Mouse (Mus musculus): ENCODE measurements at regions not wholly inside any gene's neighbourhood (a gene's known extent, or its start where the extent isn't known, plus 50 kb on each side); places are given as distances from the start of the nearest gene placed in this dataset.
A peak's percentile ranks its signal among the peaks of the same experiment; 100 is the strongest.

DNA sequence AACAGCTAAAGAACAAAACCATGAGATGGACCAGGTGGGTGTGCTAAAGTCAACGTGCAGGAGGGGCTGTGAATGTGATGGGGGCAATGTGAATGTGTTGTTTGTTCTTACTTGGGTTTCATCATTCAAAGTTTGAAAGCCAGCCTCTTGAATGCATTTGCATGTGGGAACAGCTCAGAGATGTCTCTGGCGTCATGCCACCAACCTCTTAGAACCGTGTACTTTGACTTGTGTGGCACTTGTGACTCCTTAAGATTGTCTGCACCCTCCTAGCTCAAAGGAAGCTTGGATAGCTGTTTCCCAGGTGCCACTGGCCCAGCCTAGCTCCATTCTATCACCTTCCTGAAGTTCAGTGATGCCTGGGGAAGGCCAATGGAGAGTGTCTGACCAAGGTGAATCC is 147.2 kb upstream of the Irf2bp2 start:
- H3K4me3 ChIP-seq (ENCODE audit: low read depth, low read length) = no peak overlapping the region
- peak overlapping the region; percentile 92 for H3K27ac ChIP-seq (ENCODE audit: insufficient read depth, low read depth, low read length)
- TF ChIP-seq POLR2A (IDR thresholded peaks at IDR 0.05; ENCODE audit: low read depth, low read length) = no peak
- TF ChIP-seq CTCF (IDR thresholded peaks at IDR 0.05; ENCODE audit: extremely low read depth, insufficient read length, insufficient replicate concordance, low read depth, low read length) = no peak
- H3K27me3 ChIP-seq (ENCODE audit: control insufficient read depth, insufficient read depth, low read length) = no peaks in the 10 kb centered on the region
- 20% methylated on average over 3 of the region's 3 CpGs for WGBS
- H3K36me3 ChIP-seq (ENCODE audit: control insufficient read depth, insufficient read depth, low read length) = no peaks in the 10 kb centered on the region
- H3K4me1 ChIP-seq (ENCODE audit: control insufficient read depth, insufficient read depth, insufficient read length, low read length) = peaks cover 67% of the 10 kb centered on the region

DNA sequence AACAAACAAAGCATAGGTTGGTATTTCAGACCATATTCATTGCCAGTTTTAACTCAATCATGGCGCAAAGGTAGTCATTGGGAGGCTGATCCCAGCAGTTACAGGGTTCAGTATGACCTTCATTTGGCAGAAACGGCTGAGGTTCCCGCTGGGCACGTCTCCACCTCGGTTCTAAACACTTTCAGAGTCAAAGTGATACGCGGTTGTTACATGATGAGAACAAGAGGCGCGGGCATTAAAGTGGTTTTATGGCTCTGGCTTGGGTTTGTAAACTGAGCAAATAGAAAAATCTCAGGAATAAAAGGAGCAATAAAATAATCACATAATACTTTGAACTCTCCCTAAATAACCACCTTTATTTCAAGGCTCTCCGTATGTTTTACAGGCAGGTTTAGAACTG is 146.0 kb upstream of the Irf2bp2 start:
- TF ChIP-seq CTCF (IDR thresholded peaks at IDR 0.05; ENCODE audit: extremely low read depth, insufficient read length, insufficient replicate concordance, low read depth, low read length) = no peak
- no peak for TF ChIP-seq POLR2A (IDR thresholded peaks at IDR 0.05; ENCODE audit: low read depth, low read length)
- Histone ChIP-seq H3K27ac (ENCODE audit: insufficient read depth, low read depth, low read length) (peak overlapping the region; percentile 100), H3K4me3 (ENCODE audit: low read depth, low read length) (no peak overlapping the region), H3K4me1 (ENCODE audit: control insufficient read depth, insufficient read depth, insufficient read length, low read length) (peaks cover 79% of the 10 kb centered on the region), H3K27me3 (ENCODE audit: control insufficient read depth, insufficient read depth, low read length) (no peaks in the 10 kb centered on the region), H3K36me3 (ENCODE audit: control insufficient read depth, insufficient read depth, low read length) (no peaks in the 10 kb centered on the region)
- 35% methylated on average over 10 of the region's 10 CpGs for WGBS

DNA sequence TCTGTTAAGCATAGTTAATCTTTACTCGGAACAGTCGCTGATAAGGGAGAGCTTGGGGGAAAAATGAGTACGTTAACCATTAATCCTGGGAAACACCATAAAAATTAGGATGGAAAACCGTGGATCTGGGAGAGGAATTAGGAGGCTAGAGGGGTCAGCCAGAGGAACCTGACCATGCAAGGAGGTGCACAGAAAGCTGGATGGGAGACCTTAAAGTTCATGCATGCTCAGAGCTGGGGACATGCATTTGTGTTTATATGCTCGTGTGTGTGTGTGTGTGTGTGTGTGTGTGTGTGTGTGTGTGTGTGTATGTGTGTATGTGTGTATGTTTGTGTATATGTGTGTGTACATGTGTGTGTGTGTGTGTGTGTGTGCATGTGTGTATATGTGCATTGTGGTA is 143.2 kb upstream of the Irf2bp2 start:
- Histone ChIP-seq H3K36me3 (ENCODE audit: control insufficient read depth, insufficient read depth, low read length) (no peaks in the 10 kb centered on the region), H3K27me3 (ENCODE audit: control insufficient read depth, insufficient read depth, low read length) (no peaks in the 10 kb centered on the region), H3K4me1 (ENCODE audit: control insufficient read depth, insufficient read depth, insufficient read length, low read length) (peaks cover 58% of the 10 kb centered on the region), H3K4me3 (ENCODE audit: low read depth, low read length) (no peak overlapping the region), H3K27ac (ENCODE audit: insufficient read depth, low read depth, low read length) (peak overlapping the region; percentile 100)
- no peak for TF ChIP-seq CTCF (IDR thresholded peaks at IDR 0.05; ENCODE audit: extremely low read depth, insufficient read length, insufficient replicate concordance, low read depth, low read length)
- TF ChIP-seq POLR2A (IDR thresholded peaks at IDR 0.05; ENCODE audit: low read depth, low read length) = no peak
- WGBS = 12% methylated on average over 5 of the region's 5 CpGs

- Histone ChIP-seq H3K4me1 (ENCODE audit: control insufficient read depth, insufficient read depth, insufficient read length, low read length) (peaks cover 53% of the 10 kb centered on the region), H3K27ac (ENCODE audit: insufficient read depth, low read depth, low read length) (peak overlapping the region; percentile 100), H3K4me3 (ENCODE audit: low read depth, low read length) (peak overlapping the region; percentile 12), H3K36me3 (ENCODE audit: control insufficient read depth, insufficient read depth, low read length) (no peaks in the 10 kb centered on the region), H3K27me3 (ENCODE audit: control insufficient read depth, insufficient read depth, low read length) (no peaks in the 10 kb centered on the region)
- 10% methylated on average over 10 of the region's 10 CpGs for WGBS
- no peak for TF ChIP-seq POLR2A (IDR thresholded peaks at IDR 0.05; ENCODE audit: low read depth, low read length)
- peak; percentile 51; the same call in 1 of the 2 replicates for TF ChIP-seq CTCF (IDR thresholded peaks at IDR 0.05; ENCODE audit: extremely low read depth, insufficient read length, insufficient replicate concordance, low read depth, low read length)
These were observed 142.7 kb upstream of the Irf2bp2 start for GRCm38 (mm10) chr8:126736441-126736962.

GRCm38 (mm10) chr8:126735488-126736440 is 142.0 kb upstream of the Irf2bp2 start:
- H3K27me3 ChIP-seq (ENCODE audit: control insufficient read depth, insufficient read depth, low read length) = no peaks in the 10 kb centered on the region

GRCm38 (mm10) chr8:126734743-126735487 is 141.1 kb upstream of the Irf2bp2 start:
- Histone ChIP-seq H3K4me3 (ENCODE audit: low read depth, low read length) (no peak overlapping the region), H3K27me3 (ENCODE audit: control insufficient read depth, insufficient read depth, low read length) (no peaks in the 10 kb centered on the region), H3K27ac (ENCODE audit: insufficient read depth, low read depth, low read length) (peak overlapping the region; percentile 100), H3K36me3 (ENCODE audit: control insufficient read depth, insufficient read depth, low read length) (no peaks in the 10 kb centered on the region), H3K4me1 (ENCODE audit: control insufficient read depth, insufficient read depth, insufficient read length, low read length) (peaks cover 40% of the 10 kb centered on the region)
- WGBS = 29% methylated on average over 7 of the region's 7 CpGs
- no peak for TF ChIP-seq POLR2A (IDR thresholded peaks at IDR 0.05; ENCODE audit: low read depth, low read length)
- TF ChIP-seq CTCF (IDR thresholded peaks at IDR 0.05; ENCODE audit: extremely low read depth, insufficient read length, insufficient replicate concordance, low read depth, low read length) = no peak

More at GRCm38 (mm10) chr8:126735488-126736440, 142.0 kb upstream of the Irf2bp2 start:
- Histone ChIP-seq H3K36me3 (ENCODE audit: control insufficient read depth, insufficient read depth, low read length) (no peaks in the 10 kb centered on the region), H3K4me3 (ENCODE audit: low read depth, low read length) (peak overlapping the region; percentile 12), H3K4me1 (ENCODE audit: control insufficient read depth, insufficient read depth, insufficient read length, low read length) (peaks cover 48% of the 10 kb centered on the region), H3K27ac (ENCODE audit: insufficient read depth, low read depth, low read length) (peak overlapping the region; percentile 100)
- TF ChIP-seq CTCF (IDR thresholded peaks at IDR 0.05; ENCODE audit: extremely low read depth, insufficient read length, insufficient replicate concordance, low read depth, low read length) (no peak), POLR2A (IDR thresholded peaks at IDR 0.05; ENCODE audit: low read depth, low read length) (peak; percentile 31; the same call in 1 of the 2 replicates)
- WGBS = 6% methylated on average over 25 of the region's 25 CpGs

All from small intestine, adult 2 months (tissue).